Mouse (Mus musculus) thymus, adult 2 months (tissue): ENCODE data around the gene Ifi214. TPM values are rescaled to one million over a fixed set of nuclear protein-coding genes. Genes with fewer than 3 reads are reported as not detected.
"Not testable (repeated sequence)": the region's sequence is repeated elsewhere in the genome, so short reads cannot be mapped to it uniquely, and the experiment has no call there.

ENCODE experiments used
- DNase-seq: peaks from one replicate; pipeline ENCODE4 v3.0.0; 2021
- H3K27ac ChIP-seq: fragments of 200-500 bp; 2 replicates; pipeline ENCODE4 v1.5.1; 2012; ENCODE audit warnings: low read length, control low read depth; ENCODE audit not compliant: control insufficient read depth, insufficient read depth
- H3K27me3 ChIP-seq: fragments of 200-500 bp; 2 replicates; pipeline ENCODE4 v1.6.1; 2012; ENCODE audit warnings: mild to moderate bottlenecking, low read length, moderate library complexity, mixed read lengths; ENCODE audit not compliant: control insufficient read depth, insufficient read depth
- H3K36me3 ChIP-seq: fragments of 200-500 bp; 2 replicates; pipeline ENCODE4 v1.6.1; 2012; ENCODE audit warnings: mild to moderate bottlenecking, low read length, moderate library complexity; ENCODE audit not compliant: control insufficient read depth, insufficient read depth
- H3K4me1 ChIP-seq: fragments of 200-500 bp; replicated peaks from 2 replicates; pipeline ENCODE4 v1.6.1; 2012; ENCODE audit warnings: low read length; ENCODE audit not compliant: control insufficient read depth, insufficient read depth
- H3K4me3 ChIP-seq: fragments of 200-500 bp; 2 replicates; pipeline ENCODE4 v1.5.1; 2012; ENCODE audit warnings: mild to moderate bottlenecking, low read length, control low read depth, moderate library complexity; ENCODE audit not compliant: control insufficient read depth, insufficient read depth
- WGBS: fragments of 180-500 bp; shearing (Covaris S2); methylation state at CpG from one replicate; pipeline ENCODE4 v1.1.7; 2018; 5-methylcytosine and 5-hydroxymethylcytosine counted together
- polyA plus RNA-seq: library from polyadenylated mRNA; depleted of rRNA; stranded (reverse); fragments of >200 nt; gene quantifications from 2 replicates; pipeline ENCODE4 v1.2.3, GENCODE M21; 2012; rRNA removed

The Ifi214 gene
- polyA plus RNA-seq, 1 experiment: 1.3 TPM

- not testable (repeated sequence) for H3K36me3 ChIP-seq, H3K4me1 ChIP-seq, H3K27me3 ChIP-seq, H3K27ac ChIP-seq, DNase-seq, H3K4me3 ChIP-seq
- WGBS: 96% methylated on average over 5 of the region's 5 CpGs
These were observed 55.2 kb downstream of the Ifi214 start for GRCm38 (mm10) chr1:173480399-173481181.

Other genes with a start within 250 kb of the Ifi214 start
- gene Ackr1, start 202.2 kb downstream of the Ifi214 start, polyA plus RNA-seq: 6.6 and 8.7 TPM in 2 replicates
- 6.5 and 7.4 TPM in 2 replicates for gene Aim2, start 185.1 kb downstream of the Ifi214 start, polyA plus RNA-seq
- gene Cadm3, start 168.3 kb downstream of the Ifi214 start, polyA plus RNA-seq: 5.9 and 6.8 TPM in 2 replicates
- 27.2 and 32.0 TPM in 2 replicates for gene Ifi206, start 44.9 kb downstream of the Ifi214 start, polyA plus RNA-seq
- gene Ifi213, start 63.3 kb upstream of the Ifi214 start, polyA plus RNA-seq: 22.3 and 23.3 TPM in 2 replicates
- 5.4 and 6.1 TPM in 2 replicates for gene Ifi209, start 95.0 kb upstream of the Ifi214 start, polyA plus RNA-seq
- 21.0 and 21.1 TPM in 2 replicates for gene Ifi208, start 137.7 kb upstream of the Ifi214 start, polyA plus RNA-seq
- 9.3 and 10.6 TPM in 2 replicates for gene Ifi207, start 205.8 kb upstream of the Ifi214 start, polyA plus RNA-seq
- gene Ifi204, start 231.0 kb upstream of the Ifi214 start, polyA plus RNA-seq: 1.4 and 2.1 TPM in 2 replicates